Mouse (Mus musculus) forebrain, embryonic 14.5 days (tissue): ENCODE measurements around the gene Akr1c13. TPM values are rescaled to one million over a fixed set of nuclear protein-coding genes. Genes with fewer than 3 reads are reported as not detected.

Experiments used
- ATAC-seq: fragments of 200-750 bp; cut with Nextera tagmentation; 2 replicates; pipeline ENCODE4 v1.8.0; 2017; ENCODE audit warnings: mild to moderate bottlenecking, moderate library complexity
- DNase-seq: peaks from one replicate; pipeline ENCODE4 v3.0.0-alpha.2; 2015; ENCODE audit warnings: low spot score
- H3K27ac ChIP-seq: fragments of 300-500 bp; sonication (generic); 2 replicates; pipeline ENCODE4 v1.5.1; 2014; ENCODE audit warnings: low read depth, mild to moderate bottlenecking, control low read depth, low read length, moderate library complexity
- H3K27me3 ChIP-seq: fragments of 300-500 bp; sonication (generic); replicated peaks from 2 replicates; pipeline ENCODE4 v1.6.1; 2014; ENCODE audit warnings: low read length, control low read depth, mixed read lengths; ENCODE audit not compliant: control insufficient read depth, insufficient read depth
- H3K36me3 ChIP-seq: fragments of 300-500 bp; sonication (generic); 2 replicates; pipeline ENCODE4 v1.6.1; 2014; ENCODE audit warnings: low read length, control low read depth; ENCODE audit not compliant: control insufficient read depth, insufficient read depth
- H3K4me1 ChIP-seq: fragments of 300-500 bp; sonication (generic); 2 replicates; pipeline ENCODE4 v1.6.1; 2014; ENCODE audit warnings: antibody characterized with exemption, low read length, control low read depth; ENCODE audit not compliant: control insufficient read depth, insufficient read depth
- H3K4me2 ChIP-seq: fragments of 300-500 bp; sonication (generic); 2 replicates; pipeline ENCODE4 v1.6.1; 2014; ENCODE audit warnings: mild to moderate bottlenecking, control low read depth, low read length
- H3K4me3 ChIP-seq: fragments of 300-500 bp; sonication (generic); 2 replicates; pipeline ENCODE4 v1.5.1; 2014; ENCODE audit warnings: low read depth, low read length, control low read depth
- H3K9ac ChIP-seq: fragments of 300-500 bp; sonication (generic); 2 replicates; pipeline ENCODE4 v1.6.1; 2014; ENCODE audit warnings: mild to moderate bottlenecking, low read length, control low read depth, moderate library complexity
- H3K9me3 ChIP-seq: fragments of 300-500 bp; sonication (generic); replicated peaks from 2 replicates; pipeline ENCODE4 v1.6.1; 2016; ENCODE audit warnings: low read length, control low read depth, mixed read lengths; ENCODE audit not compliant: control insufficient read depth
- WGBS: fragments of 180-500 bp; shearing (Covaris S2); extraction: QIAGEN DNeasy Blood & Tissue Kit; methylation state at CpG from one replicate; pipeline ENCODE4 v1.1.7; 2014; 5-methylcytosine and 5-hydroxymethylcytosine counted together
- polyA plus RNA-seq: library from polyadenylated mRNA; unstranded; fragments of >200 nt; fragmentation: Nextera tagmentation; extraction: Ambion mirVana; gene quantifications from 2 replicates; pipeline ENCODE4 v1.2.1, GENCODE M21; 2014

The Akr1c13 gene
- polyA plus RNA-seq, 1 experiment from 2014 or later = 2.4 TPM

GRCm38 (mm10) chr13:4228441-4228840, 37.5 kb downstream of the Akr1c13 start, which contains the start of gene Akr1c19:
Akr1c19 (plus strand) TSS chr13:4228700.
- H3K4me1 ChIP-seq = no peaks in the 10 kb centered on the region
- H3K9ac ChIP-seq = no peak within 1 kb of the TSS
- ATAC-seq = no peak
- no peaks in the 10 kb centered on the region for H3K9me3 ChIP-seq
- no peak within 1 kb of the TSS for H3K4me3 ChIP-seq
- H3K36me3 ChIP-seq = no peaks in the 10 kb centered on the region
- H3K27me3 ChIP-seq = no peaks in the 10 kb centered on the region
- no peak within 1 kb of the TSS for H3K4me2 ChIP-seq
- WGBS = 72% methylated on average over 1 of the region's 1 CpGs
- H3K27ac ChIP-seq = no peak within 1 kb of the TSS
- no peak for DNase-seq

DNA sequence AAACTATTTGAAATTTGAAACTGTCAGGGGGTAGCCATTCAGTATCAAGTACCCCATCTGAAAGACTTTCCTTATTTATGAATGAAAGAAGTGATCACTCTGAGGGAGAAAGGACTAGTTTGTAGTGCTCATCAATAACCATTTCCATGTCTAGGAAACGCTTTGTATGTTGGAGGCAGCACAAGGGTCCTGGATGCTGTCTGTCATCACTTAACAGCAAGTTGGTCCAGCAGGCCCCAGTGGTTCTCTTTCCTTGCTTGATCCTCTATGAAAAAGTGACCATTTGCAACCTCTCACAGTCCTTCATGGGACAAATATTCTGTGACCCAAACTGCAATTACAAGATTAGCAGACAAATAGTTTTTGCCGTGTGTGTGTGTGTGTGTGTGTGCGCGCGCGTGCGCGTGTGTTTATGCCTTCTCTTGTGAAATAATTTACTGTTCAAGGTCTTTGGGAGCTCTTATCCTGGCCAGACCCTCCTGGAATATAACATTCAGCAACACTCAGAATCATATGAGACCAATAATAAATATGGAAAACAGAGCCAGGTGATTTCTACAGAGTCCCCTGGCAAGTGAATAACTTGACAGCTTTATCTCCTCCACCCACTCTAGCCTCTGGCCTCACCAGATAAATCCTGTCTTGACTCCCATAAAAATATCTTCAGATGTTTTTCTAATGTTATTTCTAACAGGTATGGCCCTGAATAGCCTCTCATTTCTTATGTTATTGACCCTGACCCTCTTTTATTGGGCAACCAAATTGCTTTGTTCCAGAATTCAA, 40.1 kb downstream of the Akr1c13 start:
- no peak overlapping the region for H3K4me2 ChIP-seq
- H3K27me3 ChIP-seq = no peaks in the 10 kb centered on the region
- no peak overlapping the region for H3K27ac ChIP-seq
- H3K36me3 ChIP-seq = no peaks in the 10 kb centered on the region
- no peak overlapping the region for H3K9ac ChIP-seq
- no peaks in the 10 kb centered on the region for H3K4me1 ChIP-seq
- H3K9me3 ChIP-seq = no peaks in the 10 kb centered on the region
- H3K4me3 ChIP-seq = no peak overlapping the region
- no peak for ATAC-seq
- WGBS = 90% methylated on average over 8 of the region's 8 CpGs
- DNase-seq = no peak

DNA sequence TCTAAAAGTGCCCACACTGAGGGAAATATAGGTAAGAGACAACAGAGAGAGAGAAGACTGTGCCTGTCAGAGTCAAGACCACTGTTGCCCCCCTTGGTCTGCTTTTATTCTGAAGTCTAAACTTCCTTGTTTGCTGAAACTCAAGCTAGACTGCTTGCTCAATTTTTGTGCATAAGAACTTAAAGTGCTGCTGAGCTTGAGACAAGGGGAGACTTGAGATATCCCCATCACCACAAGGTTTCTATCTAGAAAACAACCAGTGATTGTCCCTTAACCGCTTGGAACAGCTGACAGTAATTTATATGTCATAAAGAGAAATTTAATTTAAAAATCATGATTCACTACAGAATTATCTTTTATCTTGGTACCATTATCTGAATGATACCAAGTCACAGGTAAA, 42.2 kb downstream of the Akr1c13 start:
- WGBS = 82% methylated on average over 1 of the region's 1 CpGs
- no peaks in the 10 kb centered on the region for H3K27me3 ChIP-seq
- no peaks in the 10 kb centered on the region for H3K9me3 ChIP-seq
- no peaks in the 10 kb centered on the region for H3K36me3 ChIP-seq
- no peak overlapping the region for H3K27ac ChIP-seq
- H3K4me2 ChIP-seq = no peak overlapping the region
- no peaks in the 10 kb centered on the region for H3K4me1 ChIP-seq
- DNase-seq = no peak
- no peak overlapping the region for H3K4me3 ChIP-seq
- no peak for ATAC-seq
- H3K9ac ChIP-seq = no peak overlapping the region

- no peak overlapping the region for H3K27ac ChIP-seq
- WGBS = 86% methylated on average over 3 of the region's 3 CpGs
These were observed 42.7 kb downstream of the Akr1c13 start for GRCm38 (mm10) chr13:4233536-4234172.

DNA sequence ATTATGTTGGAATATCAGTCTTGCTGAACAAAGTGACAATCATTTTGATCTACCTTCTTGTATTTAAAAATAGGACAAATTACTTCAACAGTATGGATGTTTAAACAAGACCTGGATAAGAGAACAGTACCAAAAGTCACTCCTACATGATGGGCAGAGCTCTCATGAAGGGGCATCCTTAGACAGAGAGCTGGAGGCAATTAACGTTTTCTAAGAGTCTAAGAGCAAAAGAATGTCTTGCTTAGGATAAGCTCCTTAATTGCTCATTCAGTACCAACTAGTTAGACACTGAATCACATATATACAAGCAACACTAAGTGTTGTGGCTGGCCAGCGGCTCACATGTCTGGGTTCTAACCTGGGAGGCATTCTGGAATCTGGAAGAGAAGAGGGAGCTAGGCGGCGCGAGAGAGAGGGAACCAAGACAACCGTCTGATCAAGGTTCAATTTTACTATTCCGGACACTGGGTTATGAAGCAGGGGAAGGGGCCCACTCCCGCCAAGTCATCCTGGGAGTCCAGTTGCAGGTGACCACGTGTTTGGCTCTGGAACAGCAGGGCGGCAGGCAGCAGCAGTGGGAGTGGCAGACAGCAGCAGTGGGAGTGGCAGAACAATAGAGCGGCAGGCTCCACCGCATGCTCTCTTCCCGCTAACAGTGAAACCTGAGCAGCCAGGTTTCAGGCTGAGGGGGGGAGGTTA, 54.1 kb downstream of the Akr1c13 start:
- peak; percentile 91 for ATAC-seq
- Histone ChIP-seq H3K27me3 (no peaks in the 10 kb centered on the region), H3K9ac (peak overlapping the region; percentile 56), H3K36me3 (no peaks in the 10 kb centered on the region), H3K9me3 (no peaks in the 10 kb centered on the region), H3K4me1 (no peaks in the 10 kb centered on the region), H3K4me2 (peak overlapping the region; percentile 53), H3K4me3 (peak overlapping the region; percentile 31), H3K27ac (no peak overlapping the region)
- peak; percentile 56 for DNase-seq
- WGBS = 2% methylated on average over 13 of the region's 13 CpGs

More at GRCm38 (mm10) chr13:4233536-4234172, 42.7 kb downstream of the Akr1c13 start:
- H3K4me1 ChIP-seq = no peaks in the 10 kb centered on the region
- ATAC-seq (no peak), DNase-seq (no peak)
- no peak overlapping the region for H3K4me3 ChIP-seq
- no peaks in the 10 kb centered on the region for H3K27me3 ChIP-seq
- H3K36me3 ChIP-seq = no peaks in the 10 kb centered on the region
- no peaks in the 10 kb centered on the region for H3K9me3 ChIP-seq
- no peak overlapping the region for H3K9ac ChIP-seq
- H3K4me2 ChIP-seq = no peak overlapping the region

DNA sequence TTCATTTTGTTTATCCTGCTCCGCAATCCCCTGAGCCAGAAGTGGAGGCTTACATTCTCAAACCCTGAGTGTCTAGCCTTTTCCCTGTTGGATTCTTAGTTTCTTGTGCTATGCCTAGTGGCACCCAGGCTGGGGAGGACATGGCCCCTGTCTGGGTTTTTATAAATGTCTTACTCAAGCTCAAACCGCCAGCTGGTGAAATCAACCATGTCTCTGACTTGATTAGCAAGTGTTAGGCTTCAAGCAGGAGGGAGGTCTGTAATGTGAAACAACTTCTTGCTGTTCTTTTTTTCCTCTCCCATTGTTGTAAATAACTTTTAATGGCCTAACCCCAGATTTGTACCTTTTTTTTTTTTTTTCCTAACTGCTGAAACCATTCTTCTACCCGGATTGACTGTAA, 58.4 kb downstream of the Akr1c13 start:
- no peak overlapping the region for H3K4me2 ChIP-seq
- H3K9me3 ChIP-seq = no peaks in the 10 kb centered on the region
- H3K9ac ChIP-seq = no peak overlapping the region
- no peaks in the 10 kb centered on the region for H3K4me1 ChIP-seq
- no peaks in the 10 kb centered on the region for H3K27me3 ChIP-seq
- no peak overlapping the region for H3K27ac ChIP-seq
- no peaks in the 10 kb centered on the region for H3K36me3 ChIP-seq
- DNase-seq (no peak), ATAC-seq (no peak)
- H3K4me3 ChIP-seq = no peak overlapping the region
- 62% methylated on average over 3 of the region's 3 CpGs for WGBS

Other genes starting within 250 kb of the Akr1c13 start
- gene Ucn3, start 245.8 kb upstream of the Akr1c13 start, polyA plus RNA-seq = 0.15 TPM in 1 of 2 replicates, not detected in the other
- 0.67 and 0.90 TPM in 2 replicates for gene Akr1c14, start 142.1 kb upstream of the Akr1c13 start, polyA plus RNA-seq
- 0.20 TPM in 1 of 2 replicates, not detected in the other for gene Akr1c18, start 40.5 kb upstream of the Akr1c13 start, polyA plus RNA-seq
- gene Akr1c19, start 37.5 kb downstream of the Akr1c13 start, polyA plus RNA-seq = 6.1 and 6.4 TPM in 2 replicates
- 0.27 TPM in 1 of 2 replicates, not detected in the other for gene Akr1c12, start 88.3 kb downstream of the Akr1c13 start, polyA plus RNA-seq
- not detected in 2 replicates for gene Akr1c6, start 243.2 kb downstream of the Akr1c13 start, polyA plus RNA-seq